Mouse (Mus musculus) heart, adult 2 months (tissue): ENCODE data around the gene Npas1. TPM values are rescaled to one million over a fixed set of nuclear protein-coding genes. Genes with fewer than 3 reads are reported as not detected.
A peak's percentile ranks its signal among the peaks of the same experiment; 100 is the strongest.

Source experiments
- DNase-seq, 2 experiments: peaks; one replicate each; pipeline ENCODE4 v3.0.0; 2021
- H3K27ac ChIP-seq: fragments of 200-600 bp; 2 replicates; pipeline ENCODE4 v1.8.1; 2022
- H3K27me3 ChIP-seq: fragments of 200-500 bp; 2 replicates; pipeline ENCODE4 v1.6.1; 2012; ENCODE audit warnings: mild to moderate bottlenecking, low read length, inconsistent platforms, mixed read lengths; ENCODE audit not compliant: control insufficient read depth, insufficient read depth
- H3K36me3 ChIP-seq: fragments of 200-500 bp; 2 replicates; pipeline ENCODE4 v1.6.1; 2012; ENCODE audit warnings: low read length, inconsistent platforms; ENCODE audit not compliant: control insufficient read depth, insufficient read depth
- H3K4me1 ChIP-seq: fragments of 200-500 bp; 2 replicates; pipeline ENCODE4 v1.6.1; 2011; ENCODE audit warnings: low read length; ENCODE audit not compliant: control insufficient read depth, insufficient read depth
- H3K4me3 ChIP-seq: fragments of 200-600 bp; 2 replicates; pipeline ENCODE4 v1.8.1; 2022
- H3K79me2 ChIP-seq: fragments of 200-500 bp; replicated peaks from 2 replicates; pipeline ENCODE4 v1.6.1; 2012; ENCODE audit warnings: mild to moderate bottlenecking, inconsistent platforms, low read length, moderate library complexity, mixed read lengths; ENCODE audit not compliant: control insufficient read depth, insufficient read depth
- H3K9ac ChIP-seq: fragments of 200-500 bp; 2 replicates; pipeline ENCODE4 v1.6.1; 2012; ENCODE audit warnings: low read depth, mild to moderate bottlenecking, control low read depth, inconsistent platforms, low read length, mixed read lengths
- CTCF ChIP-seq: fragments of 200-600 bp; IDR thresholded peaks from 2 replicates; pipeline ENCODE4 v1.8.1; 2022; ENCODE audit warnings: antibody characterized with exemption, mild to moderate bottlenecking, moderate library complexity
- EP300 ChIP-seq: fragments of 200-500 bp; IDR thresholded peaks from 2 replicates; pipeline ENCODE4 v1.6.1; 2011; ENCODE audit warnings: low read depth, low read length, control low read depth; ENCODE audit not compliant: insufficient read depth
- POLR2A ChIP-seq: fragments of 200-500 bp; IDR thresholded peaks from 2 replicates; pipeline ENCODE4 v1.6.1; 2011; ENCODE audit warnings: mild to moderate bottlenecking, low read depth, low read length, control low read depth; ENCODE audit not compliant: insufficient read depth
- WGBS: fragments of 180-500 bp; shearing (Covaris S2); methylation state at CpG from one replicate; pipeline ENCODE4 v1.1.7; 2018; 5-methylcytosine and 5-hydroxymethylcytosine counted together
- intact Hi-C: fragments of 180-260 bp; cut with DNase I; formaldehyde crosslinking; loops from one replicate; pipeline ENCODE4 v1.15.1; 2025
- long read RNA-seq: library from polyadenylated mRNA; stranded (forward); transcript quantifications from one replicate; pipeline ENCODE4 v2.0.0, GENCODE M21; 2021
- polyA plus RNA-seq: library from polyadenylated mRNA; depleted of rRNA; stranded (reverse); fragments of >200 nt; gene quantifications from 2 replicates; pipeline ENCODE4 v1.2.3, GENCODE M21; 2012; rRNA removed
- total RNA-seq, 2 experiments: library from RNA; stranded (reverse); gene quantifications; 2 replicates each; pipeline ENCODE4 v1.2.3; 2021

The Npas1 gene
- total RNA-seq (not detected), polyA plus RNA-seq (not detected in 2 replicates)
- long read RNA-seq, result 0 reads

DNA sequence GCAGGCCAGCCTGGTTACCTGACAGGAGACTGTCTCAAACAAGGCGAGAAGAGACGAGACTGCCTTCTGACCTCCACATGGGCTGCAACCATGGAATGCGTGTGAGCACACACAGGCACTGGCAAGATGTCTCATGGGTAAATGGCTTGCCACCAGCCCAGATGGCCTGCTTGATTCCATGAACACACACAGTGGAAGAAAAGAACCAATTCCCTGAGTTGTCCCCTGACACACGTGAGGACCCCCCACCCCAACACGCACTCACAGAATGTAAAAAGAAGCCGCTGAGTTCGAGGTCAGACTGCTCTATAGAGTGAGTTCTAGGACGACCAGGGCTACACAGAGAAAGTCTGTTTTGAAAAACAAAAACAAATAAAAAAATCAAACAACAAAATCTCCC lies at the start of gene Npas1:
Gene Npas1, minus strand, starts transcription at position 101 of the 400 bp plus-strand sequence.
- H3K27me3 ChIP-seq, result peaks cover 15% of the 10 kb centered on the region
- TF ChIP-seq EP300, result no peak
- TF ChIP-seq POLR2A, result no peak
- TF ChIP-seq CTCF, result no peak
- H3K36me3 ChIP-seq, result no peaks in the 10 kb centered on the region
- no peaks in the 10 kb centered on the region for H3K79me2 ChIP-seq
- H3K4me3 ChIP-seq, result no peak within 1 kb of the TSS
- WGBS, result 89% methylated on average over 8 of the region's 8 CpGs
- DNase-seq, result no peak
- H3K27ac ChIP-seq, result no peak within 1 kb of the TSS
- no peaks in the 10 kb centered on the region for H3K4me1 ChIP-seq
- H3K9ac ChIP-seq, result no peak within 1 kb of the TSS
- intact Hi-C loops, result no loop called here

DNA sequence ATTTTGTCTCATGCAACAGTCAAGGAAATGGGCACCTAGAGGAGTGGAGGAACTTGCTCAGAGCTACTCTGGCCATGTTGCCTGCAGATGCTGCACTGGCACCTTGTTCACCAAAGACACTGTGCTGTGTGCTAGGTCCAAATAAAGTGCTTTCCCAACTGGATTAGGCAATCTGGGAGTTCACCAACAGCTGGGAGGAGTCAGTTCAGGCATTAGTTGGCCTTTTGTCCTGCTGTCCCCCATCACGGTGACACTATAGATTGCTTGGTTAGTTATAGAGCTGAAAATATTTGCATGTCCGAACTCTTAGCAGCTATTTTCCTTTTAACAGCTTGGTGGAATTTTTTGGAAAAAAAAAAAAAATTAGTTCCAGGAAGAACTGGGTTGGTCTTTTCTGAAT lies 48.5 kb upstream of the Npas1 start:
- H3K9ac ChIP-seq, result no peak overlapping the region
- TF ChIP-seq EP300, result no peak
- no peak for TF ChIP-seq CTCF
- no peak for TF ChIP-seq POLR2A
- H3K27ac ChIP-seq, result peak overlapping the region; percentile 0; the same call in 1 of the 2 replicates
- no peak overlapping the region for H3K4me3 ChIP-seq
- WGBS, result 71% methylated on average over 2 of the region's 2 CpGs
- no peaks in the 10 kb centered on the region for H3K27me3 ChIP-seq
- intact Hi-C loops, result no loop called here
- no peaks in the 10 kb centered on the region for H3K79me2 ChIP-seq
- H3K36me3 ChIP-seq, result peaks cover 5% of the 10 kb centered on the region; the same call in 1 of the 2 replicates
- peak in 1 of 2 experiments; percentile 47 for DNase-seq
- peaks cover 10% of the 10 kb centered on the region for H3K4me1 ChIP-seq

- DNase-seq, result peak; percentile 41 to 42
Observed at GRCm38 (mm10) chr7:16525448-16525847, 47.9 kb upstream of the Npas1 start.

DNA sequence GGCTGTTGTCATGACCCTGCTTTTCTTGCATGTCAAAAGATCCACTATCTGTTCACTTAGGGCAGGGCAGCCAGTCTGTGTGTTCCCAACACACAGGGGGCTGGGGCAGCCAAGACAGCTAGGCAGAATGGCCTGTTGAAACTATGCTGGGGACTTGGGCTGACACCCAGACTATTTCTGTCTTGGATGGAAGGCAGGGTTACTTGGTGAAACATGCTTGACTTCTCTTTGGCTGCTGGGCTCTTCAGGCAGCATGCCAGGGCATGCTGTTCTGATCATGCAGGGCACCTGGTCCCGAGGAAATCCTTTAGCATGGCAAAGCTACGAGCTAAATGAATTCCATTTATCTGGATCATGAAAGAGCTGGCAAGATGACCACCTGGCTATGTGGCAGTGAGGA lies 46.8 kb upstream of the Npas1 start:
- Histone ChIP-seq H3K79me2 (no peaks in the 10 kb centered on the region), H3K4me3 (no peak overlapping the region), H3K27me3 (no peaks in the 10 kb centered on the region), H3K36me3 (peaks cover 5% of the 10 kb centered on the region; the same call in 1 of the 2 replicates), H3K9ac (no peak overlapping the region), H3K4me1 (peaks cover 12% of the 10 kb centered on the region), H3K27ac (peak overlapping the region; percentile 6)
- WGBS, result 53% methylated on average over 2 of the region's 2 CpGs
- intact Hi-C loops, result loop anchor here (5.0 kb wide), 1 partner anchor 88 kb away; the partner anchor contains the start of gene Arhgap35
- TF ChIP-seq CTCF (no peak), EP300 (peak; percentile 55; the same call in 1 of the 2 replicates)
- DNase-seq, result peak; percentile 61 to 77

More at GRCm38 (mm10) chr7:16525448-16525847, 47.9 kb upstream of the Npas1 start:
- Histone ChIP-seq H3K79me2 (no peaks in the 10 kb centered on the region), H3K4me3 (no peak overlapping the region), H3K27me3 (no peaks in the 10 kb centered on the region), H3K4me1 (peaks cover 10% of the 10 kb centered on the region), H3K36me3 (peaks cover 5% of the 10 kb centered on the region; the same call in 1 of the 2 replicates), H3K27ac (peak overlapping the region; percentile 0; the same call in 1 of the 2 replicates), H3K9ac (no peak overlapping the region)
- intact Hi-C loops, result no loop called here
- WGBS, result 35% methylated on average over 3 of the region's 3 CpGs
- no peak for TF ChIP-seq EP300
- no peak for TF ChIP-seq CTCF
- TF ChIP-seq POLR2A, result no peak

- Histone ChIP-seq H3K9ac (no peak overlapping the region), H3K4me1 (peaks cover 11% of the 10 kb centered on the region), H3K36me3 (peaks cover 3% of the 10 kb centered on the region; the same call in 1 of the 2 replicates), H3K79me2 (0 out of 2 replicates have a peak, but pooled peaks cover 2% of the 10 kb centered on the region), H3K4me3 (no peak overlapping the region), H3K27ac (no peak overlapping the region), H3K27me3 (no peaks in the 10 kb centered on the region)
- intact Hi-C loops, result no loop called here
- WGBS, result 93% methylated on average over 2 of the region's 2 CpGs
- no peak for DNase-seq
- TF ChIP-seq EP300, result no peak
- no peak for TF ChIP-seq CTCF
- TF ChIP-seq POLR2A, result no peak
Observed at GRCm38 (mm10) chr7:16519310-16519709, 41.8 kb upstream of the Npas1 start.

- H3K27me3 ChIP-seq, result no peaks in the 10 kb centered on the region
- DNase-seq, result no peak
- peaks cover 2% of the 10 kb centered on the region; the same call in 1 of the 2 replicates for H3K36me3 ChIP-seq
- intact Hi-C loops, result no loop called here
- H3K79me2 ChIP-seq, result 0 out of 2 replicates have a peak, but pooled peaks cover 2% of the 10 kb centered on the region
- WGBS, result 68% methylated on average over 5 of the region's 5 CpGs
- H3K4me3 ChIP-seq, result no peak overlapping the region
- H3K9ac ChIP-seq, result no peak overlapping the region
- no peak overlapping the region for H3K27ac ChIP-seq
- TF ChIP-seq POLR2A, result no peak
- no peak for TF ChIP-seq EP300
- no peak for TF ChIP-seq CTCF
- peaks cover 7% of the 10 kb centered on the region; the same call in 1 of the 2 replicates for H3K4me1 ChIP-seq
Observed at GRCm38 (mm10) chr7:16517198-16517597, 39.7 kb upstream of the Npas1 start.
